Mouse (Mus musculus): ENCODE measurements at regions not wholly inside any gene's neighbourhood (a gene's known extent, or its start where the extent isn't known, plus 50 kb on each side); places are given as distances from the start of the nearest gene placed in this dataset.

DNA sequence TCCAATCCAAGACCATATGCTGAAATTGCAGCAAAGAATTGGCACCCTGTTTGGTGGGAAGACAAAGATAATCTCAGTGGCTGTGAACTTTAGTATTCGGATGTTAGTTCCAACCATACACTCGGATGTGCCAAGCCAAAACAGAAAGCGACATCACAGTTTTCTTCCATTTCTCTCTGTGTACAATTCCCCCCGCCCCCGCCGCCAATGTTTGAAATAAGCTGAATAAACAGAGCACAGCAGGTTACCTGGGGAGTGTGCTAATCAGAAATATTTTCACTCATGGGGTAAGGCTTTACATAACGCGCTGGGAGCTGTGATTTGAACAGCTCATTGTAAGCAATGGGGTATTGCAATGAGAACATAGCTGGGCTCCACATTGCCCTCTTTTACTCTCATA lies 72.5 kb upstream of the Trpm3 start:
- DNase-seq, result no peak

DNA sequence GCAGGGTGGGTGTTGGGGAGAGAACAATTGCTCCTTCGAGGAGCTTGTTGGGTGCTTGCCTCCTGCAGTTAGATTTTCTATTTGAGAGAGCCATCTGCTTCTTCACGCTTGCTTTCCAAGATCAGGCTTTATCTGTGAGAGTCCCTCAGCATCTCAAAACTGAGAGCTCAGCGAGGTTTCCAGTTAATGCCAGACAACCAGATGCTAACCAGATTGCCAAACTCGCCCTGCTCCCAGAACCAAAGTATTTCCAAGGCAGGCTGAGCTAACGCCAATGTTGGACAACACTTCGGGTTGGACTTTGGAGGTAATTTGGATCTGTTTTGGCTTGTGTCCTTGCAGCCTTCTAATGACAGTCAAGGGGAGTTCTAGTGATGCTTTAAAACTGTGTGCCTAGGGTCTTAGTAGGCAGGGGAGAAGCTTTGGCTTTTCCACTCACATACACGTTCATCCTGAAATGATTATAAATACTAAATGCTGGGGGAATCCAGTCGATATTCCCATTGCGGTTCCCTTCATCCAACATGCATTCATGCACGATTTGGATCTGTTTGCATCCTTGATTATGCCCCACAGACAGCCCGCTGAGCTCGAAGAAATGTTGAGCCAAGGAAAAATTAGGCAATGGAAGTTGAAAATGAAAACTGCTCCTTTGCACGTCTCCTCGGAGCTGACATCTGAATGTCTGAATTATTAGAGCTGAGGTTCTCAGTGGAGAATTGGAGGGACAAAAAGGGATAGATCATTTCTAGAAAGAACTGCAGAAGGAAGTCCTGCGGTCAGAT lies 68.4 kb upstream of the Trpm3 start:
- DNase-seq, result no peak

DNA sequence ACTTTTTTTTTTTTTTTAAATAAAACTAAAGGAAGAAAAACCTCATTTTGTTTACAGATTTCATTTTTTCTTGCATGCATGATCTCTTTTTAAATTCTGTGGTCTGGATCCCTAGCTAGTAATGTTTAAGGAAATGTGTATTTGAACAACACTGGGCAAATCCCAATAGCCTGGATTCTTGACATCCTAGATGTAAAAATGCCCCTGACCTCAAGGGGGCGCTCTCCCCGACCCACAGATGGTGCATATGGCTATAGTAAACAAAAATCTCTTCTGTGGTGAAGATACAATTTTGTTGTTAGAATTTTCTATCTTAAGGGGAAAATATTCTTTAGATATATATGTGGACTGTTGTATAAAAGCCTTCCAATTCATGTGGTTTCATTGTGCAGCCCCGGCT lies 67.1 kb upstream of the Trpm3 start:
- DNase-seq, result no peak

DNA sequence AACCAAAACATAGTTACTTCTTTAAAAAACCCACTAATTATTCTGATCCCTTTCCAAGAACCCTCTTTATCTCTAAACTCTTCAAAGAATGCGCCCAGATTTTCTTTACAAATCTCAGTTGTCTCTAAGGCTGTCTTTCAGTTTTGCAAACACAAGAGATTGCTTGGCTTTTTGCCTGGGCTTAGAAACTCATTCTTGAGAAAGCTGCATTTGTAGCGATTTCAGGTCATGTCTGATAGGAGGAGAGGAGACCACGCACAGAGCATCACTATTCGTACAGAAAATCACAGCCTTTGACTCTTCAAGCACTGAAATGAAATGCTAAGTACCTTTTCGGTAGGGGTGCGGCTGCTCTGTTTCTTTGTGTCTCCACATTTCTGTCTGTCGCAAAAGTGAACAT lies 64.8 kb upstream of the Trpm3 start:
- peak; percentile 9 for DNase-seq

DNA sequence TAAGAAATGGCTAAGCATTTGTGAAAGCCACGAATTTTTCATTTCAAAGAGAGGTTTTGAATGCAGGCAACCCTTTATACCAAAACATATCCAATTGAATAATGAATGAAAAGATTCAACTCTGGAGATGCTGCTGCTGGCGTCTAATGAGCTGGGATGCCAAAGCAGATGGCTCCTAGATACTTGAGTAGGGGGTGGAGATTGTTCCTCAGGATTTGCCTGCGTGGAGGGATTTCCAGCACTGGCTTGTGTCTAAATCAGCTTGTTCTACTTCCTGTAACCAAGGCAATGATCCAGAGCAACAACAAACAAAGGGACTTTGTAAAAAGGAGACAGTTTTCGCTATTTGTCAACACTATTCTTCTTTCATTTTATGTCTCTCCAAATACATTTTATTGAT lies 57.4 kb upstream of the Trpm3 start:
- no peak for DNase-seq
